Comparison of ENCODE assay signal across 23 mouse cellular contexts in genomic region chr13:28660151-28660550, GRCm38 (mm10).
A peak's percentile ranks its signal among the peaks of the same experiment; 100 is the strongest.
DNase-seq lines count a peak whose midpoint lies in the region; ATAC-seq lines count a peak whose summit lies in the region.
"Had no signal": no experiment of that assay in that cellular context is flagged by ENCODE, and none has a peak within 500 bp of the region (broad histone marks: within the 10 kb centered on the region; RNA-seq: fewer than 3 reads in every experiment).

No protein-coding gene starts in this region.

- no peaks in the 10 kb centered on the region for H3K9me3 ChIP-seq in kidney, embryonic 15.5 days (replicated peaks)
- H3K9me3 ChIP-seq: heart, embryonic 13.5 days; hindbrain, embryonic 12.5 days; hindbrain, embryonic 15.5 days had no signal

- H3K4me2 ChIP-seq in kidney, embryonic 15.5 days, result no peak overlapping the region
- H3K4me2 ChIP-seq: heart, embryonic 13.5 days; hindbrain, embryonic 12.5 days; hindbrain, embryonic 15.5 days had no signal

- no peak overlapping the region for H3K9ac ChIP-seq in kidney, embryonic 15.5 days
- H3K9ac ChIP-seq: forebrain, postnatal 0 days; heart, embryonic 13.5 days; hindbrain, embryonic 12.5 days; hindbrain, embryonic 15.5 days had no signal

- DNase-seq in 3T3-L1 (ENCODE audit: low read depth, low spot score) (peak; percentile 23), NIH3T3 (ENCODE audit: low read depth) (peak; percentile 16)
- no peak for DNase-seq in ovary, adult 18-20 months (ENCODE audit: low spot score)
- DNase-seq in thymus, adult 18-20 months, result no peak
- DNase-seq: adrenal gland, postnatal 10 days; adrenal gland, postnatal 36 days; cerebellum, adult 18-20 months; cerebellum, adult 9-10 months; cerebellum, postnatal 14 days; forebrain, postnatal 0 days; gastrocnemius, postnatal 25 days; heart, adult 18-20 months; heart, postnatal 14 days; heart, postnatal 4 days had no signal

- peak; percentile 56 for ATAC-seq in megakaryocyte progenitor cell, adult 5-6 weeks (replicated peaks; ENCODE audit: poor library complexity)
- ATAC-seq in kidney, embryonic 15.5 days (replicated peaks; ENCODE audit: low FRiP score), result no peak
- ATAC-seq: CD4-positive, CD25-positive, alpha-beta regulatory T cell, adult 4 months; forebrain, embryonic 14.5 days; forebrain, postnatal 0 days; intestine, postnatal 0 days; Patski had no signal

- H3K27me3 ChIP-seq in kidney, embryonic 15.5 days, result no peaks in the 10 kb centered on the region
- H3K27me3 ChIP-seq: heart, embryonic 13.5 days; hindbrain, embryonic 12.5 days; hindbrain, embryonic 15.5 days; Patski had no signal

- H3K4me1 ChIP-seq in kidney, embryonic 15.5 days, result peaks cover 38% of the 10 kb centered on the region

- no peak overlapping the region for H3K27ac ChIP-seq in kidney, embryonic 15.5 days
- H3K27ac ChIP-seq: heart, embryonic 13.5 days; hindbrain, embryonic 12.5 days; hindbrain, embryonic 15.5 days had no signal

- 91% methylated on average over 2 of the region's 2 CpGs for WGBS in kidney, embryonic 15.5 days

- no peak overlapping the region for H3K4me3 ChIP-seq in kidney, embryonic 15.5 days (replicated peaks)
- H3K4me3 ChIP-seq: heart, embryonic 13.5 days; hindbrain, embryonic 12.5 days; hindbrain, embryonic 15.5 days had no signal

- H3K36me3 ChIP-seq in kidney, embryonic 15.5 days, result no peaks in the 10 kb centered on the region
- H3K36me3 ChIP-seq: heart, embryonic 13.5 days; hindbrain, embryonic 12.5 days; hindbrain, embryonic 15.5 days had no signal

Comparison
In these comparisons a context has a peak if more than half of its experiments do, and no peak if none do; other contexts are left out.
1. DNase-seq: peak in 3T3-L1 (single experiment) and NIH3T3 (single experiment); none in ovary, adult 18-20 months (single experiment) and thymus, adult 18-20 months (0 of 2).